Mouse (Mus musculus) stomach, embryonic 15.5 days (tissue): Measurements from ENCODE around the gene Tk1. TPM values are rescaled to one million over a fixed set of nuclear protein-coding genes. Genes with fewer than 3 reads are reported as not detected.
"Not testable (repeated sequence)": the region's sequence is repeated elsewhere in the genome, so short reads cannot be mapped to it uniquely, and the experiment has no call there.

Source experiments
- ATAC-seq: fragments of 200-750 bp; cut with Nextera tagmentation; 2 replicates; pipeline ENCODE4 v1.8.0; 2017; ENCODE audit warnings: low read depth, moderate number of reproducible peaks, moderate TSS enrichment; ENCODE audit not compliant: insufficient read depth, low FRiP score
- H3K27ac ChIP-seq: fragments of 300-500 bp; sonication (generic); 2 replicates; pipeline ENCODE4 v1.5.1; 2015; ENCODE audit warnings: mild to moderate bottlenecking, inconsistent platforms
- H3K27me3 ChIP-seq: fragments of 300-500 bp; sonication (generic); replicated peaks from 2 replicates; pipeline ENCODE4 v1.6.1; 2015; ENCODE audit warnings: inconsistent platforms
- H3K36me3 ChIP-seq: fragments of 300-500 bp; sonication (generic); 2 replicates; pipeline ENCODE4 v1.6.1; 2015; ENCODE audit warnings: inconsistent platforms
- H3K4me1 ChIP-seq: fragments of 300-500 bp; sonication (generic); 2 replicates; pipeline ENCODE4 v1.6.1; 2015; ENCODE audit warnings: inconsistent platforms
- H3K4me2 ChIP-seq: fragments of 300-500 bp; sonication (generic); 2 replicates; pipeline ENCODE4 v1.6.1; 2015; ENCODE audit warnings: mild to moderate bottlenecking, inconsistent platforms
- H3K4me3 ChIP-seq: fragments of 300-500 bp; sonication (generic); replicated peaks from 2 replicates; pipeline ENCODE4 v1.5.1; 2015; ENCODE audit warnings: inconsistent platforms
- H3K9ac ChIP-seq: fragments of 300-500 bp; sonication (generic); 2 replicates; pipeline ENCODE4 v1.6.1; 2015; ENCODE audit warnings: inconsistent platforms
- H3K9me3 ChIP-seq: fragments of 300-500 bp; sonication (generic); 2 replicates; pipeline ENCODE4 v1.6.1; 2016; ENCODE audit warnings: inconsistent platforms
- WGBS: fragments of 180-500 bp; shearing (Covaris S2); methylation state at CpG from one replicate; pipeline ENCODE4 v1.1.7; 2015; 5-methylcytosine and 5-hydroxymethylcytosine counted together
- polyA plus RNA-seq: library from polyadenylated mRNA; unstranded; fragments of >200 nt; fragmentation: Nextera tagmentation; extraction: Ambion mirVana; gene quantifications from 2 replicates; pipeline ENCODE4 v1.2.1, GENCODE M21; 2015

The Tk1 gene
- polyA plus RNA-seq, 1 experiment from 2014 or later: 139 TPM

- Histone ChIP-seq H3K27me3 (no peaks in the 10 kb centered on the region), H3K36me3 (no peaks in the 10 kb centered on the region), H3K4me2 (no peak within 1 kb of the TSS), H3K9me3 (no peaks in the 10 kb centered on the region), H3K4me3 (0 out of 2 replicates have a peak within 1 kb of the TSS, but pooled peaks have one; percentile 5), H3K9ac (no peak within 1 kb of the TSS), H3K27ac (no peak within 1 kb of the TSS), H3K4me1 (peaks cover 12% of the 10 kb centered on the region)
- peak; percentile 90 for ATAC-seq
- WGBS: 45% methylated on average over 9 of the region's 9 CpGs
Measured at GRCm38 (mm10) chr11:117797511-117798159, 28.3 kb downstream of the Tk1 start, which contains the start of gene 6030468B19Rik. Gene 6030468B19Rik (plus strand): TSS chr11:117797660.

DNA sequence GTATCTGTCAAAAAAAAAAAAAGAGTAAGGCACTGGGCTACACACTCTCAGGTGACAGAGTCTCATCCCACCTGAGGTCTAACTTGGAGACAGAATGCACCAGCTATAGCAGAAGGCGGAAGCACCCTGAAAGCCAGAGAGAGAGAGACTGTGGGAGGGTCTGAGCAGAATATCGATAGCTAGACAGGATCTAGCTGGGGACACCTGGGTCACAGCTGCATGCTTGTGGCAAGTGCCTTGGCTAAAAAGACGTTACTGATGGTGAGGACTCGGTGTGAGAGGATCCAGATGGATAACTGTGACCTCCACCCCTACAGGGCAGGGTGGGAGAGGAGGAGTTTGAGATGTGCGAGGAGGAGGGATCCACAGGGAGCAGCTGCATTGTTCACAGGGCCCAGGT, 28.9 kb downstream of the Tk1 start:
- Histone ChIP-seq H3K9ac (no peak overlapping the region), H3K4me1 (peaks cover 19% of the 10 kb centered on the region), H3K27me3 (no peaks in the 10 kb centered on the region), H3K27ac (no peak overlapping the region), H3K36me3 (no peaks in the 10 kb centered on the region), H3K9me3 (no peaks in the 10 kb centered on the region), H3K4me3 (no peak overlapping the region), H3K4me2 (no peak overlapping the region)
- no peak for ATAC-seq
- 32% methylated on average over 5 of the region's 5 CpGs for WGBS

- Histone ChIP-seq H3K4me1 (peaks cover 37% of the 10 kb centered on the region), H3K9me3 (no peaks in the 10 kb centered on the region), H3K36me3 (no peaks in the 10 kb centered on the region), H3K4me2 (no peak overlapping the region), H3K9ac (no peak overlapping the region), H3K27me3 (no peaks in the 10 kb centered on the region), H3K4me3 (no peak overlapping the region), H3K27ac (no peak overlapping the region)
- ATAC-seq: no peak
- WGBS: 65% methylated on average over 4 of the region's 4 CpGs
Measured at GRCm38 (mm10) chr11:117794035-117794551, 31.8 kb downstream of the Tk1 start.

DNA sequence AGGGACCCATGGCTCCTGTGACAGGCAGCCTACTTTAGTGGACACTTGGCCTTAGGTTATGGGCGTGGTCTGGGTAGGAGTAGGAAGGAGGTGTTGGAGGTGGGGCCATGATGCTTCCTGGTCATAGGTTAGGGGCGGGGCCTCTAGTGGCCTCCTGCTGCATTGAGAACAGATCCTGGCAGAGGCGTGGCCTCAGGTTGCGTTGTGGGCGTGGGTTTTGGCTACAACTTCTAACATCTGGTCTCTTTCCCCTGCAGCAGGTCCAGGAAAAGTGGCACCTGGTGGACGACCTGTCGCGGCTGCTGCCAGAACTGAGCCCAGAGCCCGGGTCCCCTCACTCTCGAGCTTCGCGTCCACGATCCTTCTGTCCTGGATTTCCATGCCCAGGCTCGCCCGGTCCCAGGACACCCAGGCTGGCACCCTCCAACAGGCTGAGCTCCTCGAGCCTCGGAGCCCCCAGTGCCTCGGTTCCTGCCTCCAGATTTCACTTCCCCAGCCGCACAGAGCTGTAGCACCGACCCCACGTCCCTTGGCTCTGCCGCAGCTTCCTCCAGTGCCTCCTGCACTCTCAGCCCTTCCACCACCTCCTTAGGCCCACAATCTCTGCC, 33.5 kb downstream of the Tk1 start:
- Histone ChIP-seq H3K9ac (peak overlapping the region; percentile 2; the same call in 1 of the 2 replicates), H3K4me3 (peak overlapping the region; percentile 32), H3K36me3 (no peaks in the 10 kb centered on the region), H3K9me3 (no peaks in the 10 kb centered on the region), H3K27me3 (no peaks in the 10 kb centered on the region), H3K4me1 (peaks cover 31% of the 10 kb centered on the region), H3K4me2 (peak overlapping the region; percentile 49), H3K27ac (peak overlapping the region; percentile 84)
- peak; percentile 81 for ATAC-seq
- WGBS: 6% methylated on average over 22 of the region's 22 CpGs

- peak overlapping the region; percentile 53 for H3K4me2 ChIP-seq
- no peak overlapping the region for H3K9ac ChIP-seq
- no peaks in the 10 kb centered on the region for H3K36me3 ChIP-seq
- no peaks in the 10 kb centered on the region for H3K27me3 ChIP-seq
- peaks cover 29% of the 10 kb centered on the region for H3K4me1 ChIP-seq
- no peak for ATAC-seq
- peak overlapping the region; percentile 22; the same call in 1 of the 2 replicates for H3K4me3 ChIP-seq
- WGBS: 89% methylated on average over 9 of the region's 9 CpGs
- H3K9me3 ChIP-seq: no peaks in the 10 kb centered on the region
- H3K27ac ChIP-seq: peak overlapping the region; percentile 33; the same call in 1 of the 2 replicates
Measured at GRCm38 (mm10) chr11:117791441-117791761, 34.5 kb downstream of the Tk1 start.

DNA sequence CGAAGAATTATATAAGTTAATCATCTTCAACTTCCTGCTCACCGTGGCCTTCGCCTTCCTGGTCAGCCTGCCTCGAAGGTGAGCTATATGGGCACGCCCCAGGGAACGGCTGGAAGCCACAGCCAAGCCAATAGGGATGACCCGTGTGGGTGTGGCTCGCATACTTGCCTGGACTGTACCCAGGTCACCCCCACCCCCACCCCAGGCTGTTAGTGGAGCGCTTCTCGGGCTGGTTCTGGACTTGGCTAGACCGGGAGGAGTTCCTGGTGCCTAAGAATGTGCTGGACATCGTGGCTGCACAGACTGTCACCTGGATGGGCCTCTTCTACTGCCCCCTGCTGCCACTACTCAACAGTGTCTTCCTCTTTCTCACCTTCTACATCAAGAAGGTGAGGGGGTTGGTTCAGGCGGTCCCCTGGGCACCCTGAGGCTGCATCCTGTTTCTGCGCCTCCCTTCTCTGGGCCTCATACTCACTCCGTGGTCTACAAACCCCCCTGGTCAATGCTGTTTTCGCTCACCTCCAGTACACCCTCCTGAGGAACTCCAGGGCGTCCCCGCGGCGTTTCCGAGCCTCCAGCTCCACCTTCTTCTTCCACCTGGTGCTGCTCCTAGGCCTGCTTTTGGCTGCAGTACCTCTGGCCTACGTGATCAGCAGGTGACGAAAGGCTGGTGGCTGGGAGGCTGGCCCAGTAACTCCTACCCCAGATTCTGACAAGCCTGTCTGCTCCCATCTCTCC, 35.0 kb downstream of the Tk1 start:
- no peak overlapping the region for H3K9ac ChIP-seq
- H3K27ac ChIP-seq: peak overlapping the region; percentile 65; the same call in 1 of the 2 replicates
- H3K4me3 ChIP-seq: peak overlapping the region; percentile 22
- H3K27me3 ChIP-seq: no peaks in the 10 kb centered on the region
- peak overlapping the region; percentile 53 for H3K4me2 ChIP-seq
- WGBS: 33% methylated on average over 23 of the region's 23 CpGs
- peaks cover 32% of the 10 kb centered on the region for H3K4me1 ChIP-seq
- H3K36me3 ChIP-seq: no peaks in the 10 kb centered on the region
- peak; percentile 73 for ATAC-seq
- no peaks in the 10 kb centered on the region for H3K9me3 ChIP-seq

- Histone ChIP-seq H3K27ac (peak overlapping the region; percentile 65; the same call in 1 of the 2 replicates), H3K27me3 (no peaks in the 10 kb centered on the region), H3K4me2 (peak overlapping the region; percentile 53), H3K9me3 (no peaks in the 10 kb centered on the region), H3K9ac (no peak overlapping the region), H3K36me3 (no peaks in the 10 kb centered on the region), H3K4me3 (peak overlapping the region; percentile 22), H3K4me1 (peaks cover 32% of the 10 kb centered on the region)
- WGBS: 6% methylated on average over 14 of the region's 14 CpGs
- ATAC-seq: peak; percentile 20
Measured at GRCm38 (mm10) chr11:117790286-117790685, 35.6 kb downstream of the Tk1 start.

DNA sequence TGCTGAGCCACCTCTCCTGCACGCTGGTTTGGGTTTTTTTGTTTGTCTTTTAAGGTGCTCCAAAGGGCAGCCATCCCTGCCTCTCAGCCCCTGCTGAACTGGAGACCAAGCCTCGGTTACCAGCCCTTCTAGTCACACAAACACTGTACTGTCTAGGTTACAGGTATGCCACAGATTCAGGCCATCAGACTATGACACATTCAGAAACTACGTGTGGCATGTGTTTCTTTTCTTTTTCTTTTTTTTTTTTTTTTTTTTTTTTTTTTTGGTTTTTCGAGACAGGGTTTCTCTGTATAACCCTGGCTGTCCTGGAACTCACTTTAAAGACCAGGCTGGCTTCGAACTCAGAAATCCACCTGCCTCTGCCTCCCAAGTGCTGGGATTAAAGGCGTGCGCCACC, 37.4 kb downstream of the Tk1 start:
- H3K27ac ChIP-seq, H3K4me2 ChIP-seq, H3K9me3 ChIP-seq, H3K36me3 ChIP-seq, H3K4me3 ChIP-seq, ATAC-seq, H3K27me3 ChIP-seq, H3K9ac ChIP-seq: not testable (repeated sequence)
- H3K4me1 ChIP-seq: peaks cover 31% of the 10 kb centered on the region
- WGBS: 80% methylated on average over 6 of the region's 7 CpGs

- Histone ChIP-seq H3K9me3 (no peaks in the 10 kb centered on the region), H3K4me3 (no peak overlapping the region), H3K4me1 (peaks cover 37% of the 10 kb centered on the region), H3K36me3 (no peaks in the 10 kb centered on the region), H3K27me3 (no peaks in the 10 kb centered on the region), H3K9ac (no peak overlapping the region), H3K4me2 (no peak overlapping the region), H3K27ac (no peak overlapping the region)
- no peak for ATAC-seq
- WGBS: 19% methylated on average over 10 of the region's 10 CpGs
Measured at GRCm38 (mm10) chr11:117786294-117786693, 39.6 kb downstream of the Tk1 start.

GRCm38 (mm10) chr11:117783683-117784309, 42.1 kb downstream of the Tk1 start:
- WGBS: 47% methylated on average over 10 of the region's 10 CpGs
- ATAC-seq: no peak

DNA sequence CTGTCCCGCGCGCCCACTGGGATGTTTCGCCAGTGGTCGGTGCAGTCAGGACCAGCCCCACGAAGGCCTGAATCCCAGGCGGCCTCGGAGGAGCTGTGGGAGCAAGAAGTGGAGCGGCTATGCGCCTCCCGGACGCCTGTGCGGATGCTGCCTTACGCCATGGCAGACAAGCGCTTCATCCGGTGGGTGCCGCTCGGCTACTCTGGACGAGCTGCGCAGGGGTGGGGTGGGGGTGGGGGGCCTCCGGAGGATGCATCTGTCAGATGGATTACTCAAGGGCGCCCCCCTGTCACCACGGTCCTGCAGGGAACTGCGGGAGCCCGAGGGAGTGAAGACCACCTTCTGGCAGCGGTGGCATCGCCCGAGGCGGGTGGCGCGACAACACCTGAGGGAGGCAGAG, 42.8 kb downstream of the Tk1 start:
- 6% methylated on average over 31 of the region's 31 CpGs for WGBS
- peak overlapping the region; percentile 32 for H3K4me3 ChIP-seq
- H3K27me3 ChIP-seq: no peaks in the 10 kb centered on the region
- H3K9me3 ChIP-seq: no peaks in the 10 kb centered on the region
- no peaks in the 10 kb centered on the region for H3K36me3 ChIP-seq
- H3K9ac ChIP-seq: 0 out of 2 replicates have a peak overlapping the region, but pooled peaks have one; percentile 22
- H3K4me1 ChIP-seq: peaks cover 47% of the 10 kb centered on the region
- no peak for ATAC-seq
- H3K4me2 ChIP-seq: peak overlapping the region; percentile 66
- H3K27ac ChIP-seq: peak overlapping the region; percentile 26; the same call in 1 of the 2 replicates

More at GRCm38 (mm10) chr11:117783683-117784309, 42.1 kb downstream of the Tk1 start:
- Histone ChIP-seq H3K4me1 (peaks cover 42% of the 10 kb centered on the region), H3K27ac (no peak overlapping the region; the same call in 1 of the 2 replicates), H3K27me3 (no peaks in the 10 kb centered on the region), H3K4me2 (peak overlapping the region; percentile 66), H3K4me3 (peak overlapping the region; percentile 32), H3K36me3 (no peaks in the 10 kb centered on the region), H3K9me3 (no peaks in the 10 kb centered on the region), H3K9ac (no peak overlapping the region)
